Mouse (Mus musculus): ENCODE measurements at regions not wholly inside any gene's neighbourhood (a gene's known extent, or its start where the extent isn't known, plus 50 kb on each side); places are given as distances from the start of the nearest gene placed in this dataset.

- DNase-seq, result no peak
Observed at GRCm38 (mm10) chr10:111111020-111111419, 53.5 kb upstream of the Osbpl8 start.

- DNase-seq, result peak; percentile 65 to 74
Observed at GRCm38 (mm10) chr10:111108658-111109633, 55.6 kb upstream of the Osbpl8 start.

DNA sequence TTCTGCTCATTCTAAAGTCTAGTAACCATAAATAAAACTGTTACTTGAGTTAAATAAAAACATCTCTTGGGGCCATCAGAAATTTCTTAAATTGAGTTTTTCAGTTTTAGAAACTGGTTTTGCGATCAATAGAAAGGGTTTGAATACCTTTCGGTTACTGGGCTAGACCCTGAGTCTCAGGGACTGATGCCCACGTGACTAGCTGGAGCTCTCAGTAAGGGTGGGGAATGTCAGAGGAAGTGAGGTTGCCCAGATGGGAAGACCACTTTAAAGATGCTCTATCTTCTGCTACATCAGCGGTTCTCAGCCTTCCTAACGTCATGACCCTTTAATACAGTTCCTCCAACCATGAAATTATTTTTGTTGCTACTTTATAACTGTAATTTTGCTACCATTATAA lies 56.7 kb upstream of the Osbpl8 start:
- no peak for DNase-seq

GRCm38 (mm10) chr10:111107387-111107786 lies 57.2 kb upstream of the Osbpl8 start:
- peak; percentile 44 to 51 for DNase-seq

DNA sequence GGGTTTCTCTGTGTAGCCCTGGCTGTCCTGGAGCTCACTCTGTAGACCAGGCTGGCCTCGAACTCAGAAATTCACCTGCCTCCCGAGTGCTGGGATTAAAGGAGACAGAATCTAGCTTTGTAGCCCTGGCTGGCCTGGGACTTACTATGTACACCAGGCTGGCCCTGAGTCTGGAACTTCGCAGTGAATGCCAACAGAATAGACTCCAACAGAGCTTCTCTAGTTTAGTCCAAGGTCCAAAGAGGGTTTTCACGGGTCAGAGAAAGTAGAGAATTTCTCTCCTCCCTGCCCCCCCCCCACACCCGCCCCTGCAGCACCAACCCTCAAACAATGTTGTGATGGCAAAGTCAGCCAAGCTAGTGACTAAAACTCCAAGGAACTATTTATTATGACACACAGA lies 58.1 kb upstream of the Osbpl8 start:
- no peak for DNase-seq

GRCm38 (mm10) chr10:111105662-111106061 lies 58.9 kb upstream of the Osbpl8 start:
- DNase-seq, result no peak

DNA sequence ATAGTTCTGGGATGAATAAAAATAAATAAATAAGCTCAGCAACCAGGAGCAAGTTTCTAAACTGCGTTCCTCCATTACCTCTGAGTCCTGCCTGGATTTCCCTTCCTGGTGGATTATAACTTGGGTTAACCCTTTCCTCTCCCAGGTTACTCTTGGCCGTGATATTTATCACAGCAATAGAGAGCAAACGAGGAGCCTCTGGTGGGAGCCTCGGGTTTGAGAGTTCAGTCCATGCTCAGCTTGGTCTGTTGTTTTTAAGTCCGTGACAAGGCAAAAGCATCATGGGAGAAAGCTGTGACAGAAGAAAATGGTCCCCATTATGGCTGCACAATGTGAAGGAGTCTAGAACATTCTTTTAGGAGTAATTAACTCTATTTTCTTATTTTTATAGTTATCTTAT lies 61.0 kb upstream of the Osbpl8 start:
- no peak for DNase-seq

- DNase-seq, result no peak
Observed at GRCm38 (mm10) chr10:111103086-111103485, 61.5 kb upstream of the Osbpl8 start.

DNA sequence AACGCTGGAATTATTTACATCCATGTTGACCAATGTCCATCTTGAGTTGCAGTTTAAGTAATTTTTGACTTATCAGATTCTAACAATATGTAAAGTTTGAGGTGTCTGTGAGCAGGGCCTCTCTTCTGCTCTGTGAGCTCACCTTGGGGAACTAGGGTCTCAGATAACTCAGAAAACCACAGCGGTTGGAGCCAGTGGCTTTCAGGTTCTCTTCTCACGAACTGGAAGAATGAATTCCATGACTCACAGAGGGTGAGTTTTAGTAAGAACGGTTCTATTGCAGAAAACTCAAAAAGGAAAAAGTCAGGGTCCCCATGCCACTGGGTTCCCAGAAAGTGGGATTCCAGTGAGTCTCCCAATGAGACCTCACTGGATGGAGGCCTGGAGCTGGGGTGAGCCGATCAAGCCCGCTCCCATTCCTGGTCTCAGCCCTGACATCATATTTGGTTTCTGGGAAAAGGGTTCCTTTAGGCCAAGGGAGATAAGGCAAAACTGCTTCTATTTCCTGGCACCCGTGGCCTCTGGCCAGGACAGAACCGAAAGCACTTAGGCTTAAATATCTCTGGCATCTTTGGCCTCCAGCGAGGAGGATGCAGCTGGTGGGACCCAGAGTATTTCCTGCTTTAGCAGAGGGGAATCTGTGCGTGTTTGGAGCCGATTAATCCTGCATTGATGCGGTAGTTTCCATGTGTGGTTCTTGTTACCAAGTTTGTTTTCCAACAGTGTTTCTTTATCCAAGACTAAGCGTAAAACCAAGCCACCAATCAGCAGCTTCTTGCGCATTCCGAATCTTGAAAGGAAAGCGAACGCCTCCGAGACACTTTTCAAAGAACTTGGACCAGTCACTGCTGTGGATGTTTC lies 62.4 kb upstream of the Osbpl8 start:
- DNase-seq, result no peak

DNA sequence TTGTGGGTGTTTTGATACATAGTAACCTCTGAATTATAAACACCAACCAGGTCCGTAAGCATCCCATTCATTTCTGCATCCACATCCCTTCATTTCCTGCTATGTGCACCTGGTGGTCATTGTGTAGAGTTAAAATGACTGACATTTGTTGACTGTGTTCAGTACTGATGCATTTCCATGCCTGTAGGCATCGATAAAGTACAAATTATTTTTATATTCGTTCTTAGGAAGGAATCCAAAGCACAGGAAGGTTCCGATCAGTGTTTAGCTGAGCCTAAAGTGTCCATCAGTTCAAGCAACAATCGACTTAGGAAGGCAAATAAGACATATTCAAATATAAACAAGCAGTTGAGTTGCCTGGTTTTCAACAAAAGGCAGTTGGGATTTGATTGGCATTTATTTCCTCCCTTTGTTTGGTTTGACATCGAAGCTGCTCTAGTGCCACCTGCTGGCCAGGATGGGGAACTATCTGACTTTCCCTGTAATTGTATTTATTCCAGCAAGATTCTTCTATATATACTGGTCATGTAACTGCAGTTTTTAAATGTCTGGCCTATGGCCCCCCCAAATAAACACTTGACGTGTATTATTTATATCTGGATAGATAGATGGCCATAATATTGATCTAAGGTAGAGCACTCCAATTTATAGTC lies 64.6 kb upstream of the Osbpl8 start:
- peak; percentile 72 to 84 for DNase-seq

- DNase-seq, result no peak
Observed at GRCm38 (mm10) chr10:111099059-111099811, 65.3 kb upstream of the Osbpl8 start.

GRCm38 (mm10) chr10:111097245-111097644 lies 67.3 kb upstream of the Osbpl8 start:
- no peak for DNase-seq

- DNase-seq, result no peak
Observed at GRCm38 (mm10) chr10:111096811-111097210, 67.7 kb upstream of the Osbpl8 start.

DNA sequence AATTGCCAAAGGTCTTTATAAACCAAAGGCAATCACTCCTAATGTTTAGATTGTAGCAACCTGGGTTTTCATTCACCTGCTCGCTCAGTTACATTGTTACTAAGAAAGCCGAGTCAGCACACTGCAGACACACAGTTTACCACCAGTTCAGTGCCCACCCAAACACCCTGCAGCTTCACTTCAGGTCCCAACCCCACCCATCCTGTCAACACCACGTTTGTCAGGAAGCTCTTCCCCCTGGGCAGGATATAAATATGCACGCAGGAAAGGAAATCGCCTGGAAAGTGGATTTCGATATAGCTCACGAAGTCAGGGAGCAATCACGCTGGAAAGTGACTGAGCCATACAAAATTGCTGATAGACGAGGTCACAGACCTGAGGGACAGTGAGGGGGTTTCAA lies 70.1 kb upstream of the Osbpl8 start:
- DNase-seq, result no peak

DNA sequence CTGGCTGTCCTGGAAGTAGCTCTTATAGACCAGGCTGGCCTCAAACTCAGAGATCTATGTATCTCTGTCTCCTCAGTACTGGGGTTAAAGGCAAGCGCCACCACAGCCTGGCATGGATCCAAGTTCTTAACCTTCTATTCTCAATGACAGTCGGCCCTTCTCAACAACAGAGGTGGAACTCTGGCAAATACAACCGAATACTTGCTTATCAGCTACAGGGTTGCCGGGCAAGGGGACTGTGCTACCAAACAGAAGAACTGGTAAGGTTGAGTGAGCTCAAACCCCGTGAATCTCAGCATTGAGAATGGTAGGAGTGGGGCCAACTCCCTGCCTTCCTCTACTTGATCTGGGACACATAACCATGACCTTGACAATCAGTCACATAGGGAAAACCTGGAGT lies 75.2 kb upstream of the Osbpl8 start:
- DNase-seq, result no peak

- no peak for DNase-seq
Observed at GRCm38 (mm10) chr10:111085561-111085960, 75.6 kb upstream of the Zdhhc17 start.

GRCm38 (mm10) chr10:111084267-111084780 lies 74.4 kb upstream of the Zdhhc17 start:
- DNase-seq, result no peak

DNA sequence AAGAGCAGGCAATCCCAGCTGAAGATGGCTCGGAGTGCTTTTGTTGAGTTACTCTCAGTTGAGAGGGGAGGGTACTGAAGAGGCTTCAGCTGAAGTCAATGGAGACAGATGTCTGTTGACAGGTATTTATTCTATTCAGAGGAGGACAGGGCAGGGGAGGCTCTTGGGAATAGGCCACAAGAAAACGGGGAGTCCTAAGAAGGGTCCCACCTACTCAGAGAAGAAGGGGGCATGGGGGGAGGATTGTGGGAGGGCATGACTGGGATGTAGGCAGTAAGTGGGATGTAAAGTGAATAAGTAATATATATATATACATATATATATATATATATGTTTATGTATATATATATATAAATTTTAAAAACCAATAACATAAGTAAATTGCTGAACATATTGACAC lies 73.9 kb upstream of the Zdhhc17 start:
- DNase-seq, result no peak

DNA sequence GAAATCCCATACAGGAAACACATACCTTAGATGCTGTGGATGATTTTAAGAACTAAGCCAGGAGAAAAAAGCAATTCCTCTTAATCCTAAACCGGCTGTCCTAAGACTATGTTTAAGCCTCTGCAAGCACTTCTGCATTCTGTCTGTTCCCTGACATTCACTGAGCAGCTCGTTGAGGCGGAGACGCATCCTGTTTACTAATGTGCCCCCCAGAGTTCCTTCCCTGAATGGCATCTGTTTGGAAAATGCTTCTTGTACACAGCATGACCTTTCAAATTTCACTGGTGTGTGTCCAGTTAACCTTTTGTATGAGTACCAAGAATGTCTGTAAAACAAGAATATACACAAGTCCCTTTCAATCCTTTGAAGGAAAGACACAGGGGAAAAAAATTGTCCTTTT lies 73.4 kb upstream of the Zdhhc17 start:
- peak in 1 of 2 experiments; percentile 18 for DNase-seq

DNA sequence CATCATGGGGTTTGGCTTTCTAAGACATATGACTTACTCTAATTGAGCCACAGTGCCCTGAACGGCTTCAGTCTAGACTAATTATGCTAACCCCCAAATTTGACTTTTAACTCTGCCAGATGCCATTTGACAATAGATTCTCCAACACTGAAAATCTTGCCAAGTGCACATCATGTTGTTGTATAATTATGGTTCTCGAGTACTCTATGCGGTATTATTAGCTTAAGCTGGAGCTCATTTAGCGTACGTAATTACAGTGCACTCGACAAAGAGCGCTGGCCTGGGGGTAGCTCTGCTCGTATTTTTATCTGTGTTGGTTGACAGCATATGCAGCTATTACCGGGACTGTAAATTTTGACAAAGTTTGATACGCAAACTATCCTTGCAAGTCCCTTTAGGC lies 70.4 kb upstream of the Zdhhc17 start:
- no peak for DNase-seq

GRCm38 (mm10) chr10:111079051-111079450 lies 69.1 kb upstream of the Zdhhc17 start:
- DNase-seq, result no peak

GRCm38 (mm10) chr10:111077632-111078031 lies 67.7 kb upstream of the Zdhhc17 start:
- DNase-seq, result no peak
